Mouse (Mus musculus) myocyte (in vitro differentiated cells): ENCODE measurements around the gene Rpl15. TPM values are rescaled to one million over a fixed set of nuclear protein-coding genes. Genes with fewer than 3 reads are reported as not detected.

Source experiments
- H3K27me3 ChIP-seq: one replicate; pipeline ENCODE4 v1.6.1; 2011; ENCODE audit not compliant: control insufficient read depth, insufficient read depth, insufficient read length
- H3K36me3 ChIP-seq: one replicate; pipeline ENCODE4 v1.6.1; 2011; ENCODE audit not compliant: control insufficient read depth, insufficient read depth
- H3K4me2 ChIP-seq: one replicate; pipeline ENCODE4 v1.6.1; 2011; ENCODE audit warnings: low read depth, control low read depth
- H3K4me3 ChIP-seq: one replicate; pipeline ENCODE4 v1.5.1; 2011; ENCODE audit warnings: mild to moderate bottlenecking, control low read depth, moderate library complexity
- H3K79me2 ChIP-seq: one replicate; pipeline ENCODE4 v1.6.1; 2011; ENCODE audit not compliant: control insufficient read depth, insufficient read depth
- H3ac ChIP-seq: one replicate; pipeline ENCODE4 v1.6.1; 2011; ENCODE audit not compliant: control insufficient read depth, insufficient read length
- CEBPB ChIP-seq: IDR thresholded peaks from 2 replicates; pipeline ENCODE4 v1.6.1; 2011; ENCODE audit warnings: mild to moderate bottlenecking, moderate library complexity; ENCODE audit not compliant: poor library complexity, insufficient read depth, severe bottlenecking
- E2F4 ChIP-seq: IDR thresholded peaks from one replicate; pipeline ENCODE4 v1.6.1; 2011; ENCODE audit warnings: mild to moderate bottlenecking, control low read depth, moderate library complexity; ENCODE audit not compliant: insufficient read depth
- MAX ChIP-seq: IDR thresholded peaks from one replicate; pipeline ENCODE4 v1.6.1; 2011; ENCODE audit warnings: low read depth, mild to moderate bottlenecking, control low read depth
- MYOD1 ChIP-seq, 3 experiments: IDR thresholded peaks; one replicate each; pipeline ENCODE4 v1.6.1; 2011; ENCODE audit warnings: control low read depth in 2 of 3, low read depth in 2 of 3, mild to moderate bottlenecking in 2 of 3, moderate library complexity in 1 of 3; ENCODE audit not compliant: insufficient read length in 2 of 3, control insufficient read depth in 1 of 3
- MYOG ChIP-seq, 3 experiments: IDR thresholded peaks; one replicate each; pipeline ENCODE4 v1.6.1; 2011; ENCODE audit warnings: control low read depth in 2 of 3, low read depth in 2 of 3, mild to moderate bottlenecking in 2 of 3; ENCODE audit not compliant: insufficient read length in 2 of 3, control insufficient read depth in 1 of 3, insufficient read depth in 1 of 3
- POLR2A ChIP-seq: IDR thresholded peaks from one replicate; pipeline ENCODE4 v1.6.1; 2011; ENCODE audit warnings: low read depth, mild to moderate bottlenecking, control low read depth, moderate library complexity; ENCODE audit not compliant: insufficient read length
- POLR2AphosphoS2 ChIP-seq: IDR thresholded peaks from one replicate; pipeline ENCODE4 v1.6.1; 2011; ENCODE audit warnings: low read depth, control low read depth; ENCODE audit not compliant: insufficient read length
- REST ChIP-seq: IDR thresholded peaks from one replicate; pipeline ENCODE4 v1.6.1; 2011; ENCODE audit warnings: mild to moderate bottlenecking, control low read depth, moderate library complexity; ENCODE audit not compliant: insufficient read depth, insufficient read length
- SRF ChIP-seq: IDR thresholded peaks from one replicate; pipeline ENCODE4 v1.6.1; 2011; ENCODE audit warnings: low read depth; ENCODE audit not compliant: control insufficient read depth, insufficient read length
- TCF12 ChIP-seq: IDR thresholded peaks from one replicate; pipeline ENCODE4 v1.6.1; 2011; ENCODE audit warnings: mild to moderate bottlenecking, control low read depth; ENCODE audit not compliant: poor library complexity, insufficient read depth, severe bottlenecking
- TCF3 ChIP-seq: IDR thresholded peaks from one replicate; pipeline ENCODE4 v1.6.1; 2011; ENCODE audit warnings: low read depth, control low read depth; ENCODE audit not compliant: insufficient read length
- USF1 ChIP-seq: IDR thresholded peaks from one replicate; pipeline ENCODE4 v1.6.1; 2011; ENCODE audit warnings: low read depth, mild to moderate bottlenecking, control low read depth, moderate library complexity
- polyA plus RNA-seq: library from polyadenylated mRNA; unstranded; fragments of >200 nt; fragmentation: generic; extraction: Trizol; gene quantifications from one replicate; pipeline ENCODE4 v1.2.1, GENCODE M21; 2012; ENCODE audit warnings: missing spikeins

Rpl15 gene
- polyA plus RNA-seq, 1 experiment = 1,739 TPM

GRCm38 (mm10) chr14:18242638-18243130 lies 28.5 kb downstream of the Rpl15 start:
- no peak overlapping the region for H3K4me3 ChIP-seq
- H3K4me2 ChIP-seq = no peak overlapping the region
- no peak overlapping the region for H3ac ChIP-seq
- no peaks in the 10 kb centered on the region for H3K36me3 ChIP-seq
- peaks cover 3% of the 10 kb centered on the region for H3K79me2 ChIP-seq
- no peaks in the 10 kb centered on the region for H3K27me3 ChIP-seq
- no peak for TF ChIP-seq TCF3
- TF ChIP-seq REST = no peak
- TF ChIP-seq MYOD1 (IDR thresholded peaks at IDR 0.05; ENCODE audit: control insufficient read depth in 1 of 3, insufficient read length in 2 of 3, low read depth in 2 of 3) = peak in 1 of 3 experiments; percentile 52
- TF ChIP-seq POLR2AphosphoS2 = no peak
- TF ChIP-seq E2F4 = no peak
- TF ChIP-seq SRF = no peak
- TF ChIP-seq USF1 = no peak
- TF ChIP-seq TCF12 = no peak
- TF ChIP-seq POLR2A = no peak
- TF ChIP-seq MAX = no peak
- peak in 2 of 3 experiments; percentile 44 to 54 for TF ChIP-seq MYOG (IDR thresholded peaks at IDR 0.05; ENCODE audit: control insufficient read depth in 1 of 3, insufficient read depth in 1 of 3, insufficient read length in 2 of 3, low read depth in 2 of 3)
- no peak for TF ChIP-seq CEBPB

GRCm38 (mm10) chr14:18241786-18242185 lies 29.4 kb downstream of the Rpl15 start:
- Histone ChIP-seq H3K4me3 (no peak overlapping the region), H3K36me3 (no peaks in the 10 kb centered on the region), H3ac (no peak overlapping the region), H3K4me2 (no peak overlapping the region), H3K27me3 (no peaks in the 10 kb centered on the region), H3K79me2 (peaks cover 12% of the 10 kb centered on the region)
- TF ChIP-seq E2F4 = no peak
- no peak for TF ChIP-seq POLR2AphosphoS2
- no peak for TF ChIP-seq CEBPB
- no peak for TF ChIP-seq SRF
- peak; percentile 70 for TF ChIP-seq TCF3
- TF ChIP-seq MYOD1 (IDR thresholded peaks at IDR 0.05; ENCODE audit: control insufficient read depth in 1 of 3, insufficient read length in 2 of 3, low read depth in 2 of 3) = peak; percentile 37 to 81 (median 71)
- no peak for TF ChIP-seq MAX
- peak; percentile 36 for TF ChIP-seq TCF12
- TF ChIP-seq REST = no peak
- no peak for TF ChIP-seq POLR2A
- no peak for TF ChIP-seq USF1
- TF ChIP-seq MYOG (IDR thresholded peaks at IDR 0.05; ENCODE audit: control insufficient read depth in 1 of 3, insufficient read depth in 1 of 3, insufficient read length in 2 of 3, low read depth in 2 of 3) = peak in 2 of 3 experiments; percentile 75 to 81

- no peaks in the 10 kb centered on the region for H3K27me3 ChIP-seq
- H3K36me3 ChIP-seq = no peaks in the 10 kb centered on the region
- TF ChIP-seq MYOG (IDR thresholded peaks at IDR 0.05; ENCODE audit: control insufficient read depth in 1 of 3, insufficient read depth in 1 of 3, insufficient read length in 2 of 3, low read depth in 2 of 3) = no peak
- TF ChIP-seq POLR2AphosphoS2 = no peak
- TF ChIP-seq REST = no peak
- no peak for TF ChIP-seq CEBPB
- TF ChIP-seq TCF3 = no peak
- TF ChIP-seq SRF = no peak
- no peak for TF ChIP-seq MYOD1 (IDR thresholded peaks at IDR 0.05; ENCODE audit: control insufficient read depth in 1 of 3, insufficient read length in 2 of 3, low read depth in 2 of 3)
- no peak for TF ChIP-seq POLR2A
- TF ChIP-seq E2F4 = no peak
- no peak for TF ChIP-seq TCF12
- no peak for TF ChIP-seq USF1
- TF ChIP-seq MAX = no peak
- no peak overlapping the region for H3ac ChIP-seq
- H3K4me3 ChIP-seq = peak overlapping the region; percentile 71
- H3K79me2 ChIP-seq = peaks cover 27% of the 10 kb centered on the region
- no peak overlapping the region for H3K4me2 ChIP-seq
These were observed 31.1 kb downstream of the Rpl15 start for GRCm38 (mm10) chr14:18240132-18240531.

- Histone ChIP-seq H3K27me3 (no peaks in the 10 kb centered on the region), H3K36me3 (no peaks in the 10 kb centered on the region), H3K4me2 (peak within 1 kb of the TSS; percentile 97), H3ac (peak within 1 kb of the TSS; percentile 79), H3K79me2 (peaks cover 38% of the 10 kb centered on the region), H3K4me3 (peak within 1 kb of the TSS; percentile 71)
- TF ChIP-seq SRF (peak; percentile 38), POLR2A (peak; percentile 79), POLR2AphosphoS2 (peak; percentile 79), MAX (no peak), MYOD1 (IDR thresholded peaks at IDR 0.05; ENCODE audit: control insufficient read depth in 1 of 3, insufficient read length in 2 of 3, low read depth in 2 of 3) (peak in 2 of 3 experiments; percentile 34 to 47), MYOG (IDR thresholded peaks at IDR 0.05; ENCODE audit: control insufficient read depth in 1 of 3, insufficient read depth in 1 of 3, insufficient read length in 2 of 3, low read depth in 2 of 3) (peak in 1 of 3 experiments; percentile 65), USF1 (no peak)
These were observed 32.1 kb downstream of the Rpl15 start, which contains the start of gene Nr1d2 for GRCm38 (mm10) chr14:18238750-18239731. Gene Nr1d2 (minus strand): TSS chr14:18239127.
